Mouse (Mus musculus): ENCODE data around the gene Fam20c.

DNA sequence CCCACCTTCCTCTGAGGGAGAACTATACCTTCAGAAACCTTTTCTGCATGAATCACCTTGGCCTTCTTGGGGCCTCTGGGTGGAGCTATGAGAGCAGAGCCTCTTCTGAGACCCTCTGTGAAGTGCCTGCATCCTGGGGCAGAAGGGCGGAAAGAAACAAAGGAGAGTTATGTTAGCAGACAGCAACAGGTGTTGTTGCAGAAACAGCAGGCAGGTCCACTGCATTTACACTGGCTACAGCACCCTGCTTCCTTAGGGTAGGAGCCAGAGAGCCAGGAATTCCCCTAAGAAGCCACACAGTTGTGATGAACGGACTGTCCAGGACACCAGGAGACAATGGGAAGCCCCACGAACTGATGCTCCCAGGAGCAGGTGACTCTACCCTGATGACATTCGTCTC is 1.0 kb upstream of the Fam20c start:
- no peak for TF ChIP-seq CTCF (IDR thresholded peaks at IDR 0.05; ENCODE audit: extremely low read depth, insufficient read length, insufficient replicate concordance, low read depth, low read length)
- TF ChIP-seq POLR2A (IDR thresholded peaks at IDR 0.05; ENCODE audit: low read depth, low read length): no peak

All from small intestine, adult 2 months (tissue).